Mouse (Mus musculus): ENCODE measurements around the gene Rnf180. TPM values are rescaled to one million over a fixed set of nuclear protein-coding genes. Genes with fewer than 3 reads are reported as not detected.

Rnf180 gene
- total and polyA plus RNA-seq, 2 experiments = 0.20 to 0.74 TPM

DNA sequence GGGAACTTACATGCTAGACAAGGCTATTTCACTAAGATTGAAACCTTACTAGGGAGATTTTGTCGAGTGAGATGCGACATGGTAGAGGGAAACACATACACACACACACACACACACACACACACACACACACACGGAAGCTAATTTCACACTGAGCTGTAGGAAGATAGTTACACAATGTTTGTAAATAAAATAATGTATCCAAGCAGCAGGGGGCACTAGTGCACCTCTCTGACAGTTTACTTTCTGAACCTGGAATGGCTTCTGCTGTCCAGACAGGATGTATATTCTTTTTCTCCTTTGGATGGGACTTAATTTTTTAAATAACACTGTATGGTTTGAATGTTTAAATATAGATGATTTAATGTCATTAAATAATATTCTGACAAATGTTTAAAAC lies 27.9 kb downstream of the Rnf180 start:
- H3K4me3 ChIP-seq (ENCODE audit: insufficient read depth, low read depth, low read length) = no peak overlapping the region
- TF ChIP-seq POLR2A (IDR thresholded peaks at IDR 0.05; ENCODE audit: extremely low read depth, insufficient read depth, low read length) (no peak), CTCF (IDR thresholded peaks at IDR 0.05; ENCODE audit: low read depth, low read length) (peak; percentile 16; the same call in 1 of the 2 replicates)
- no peaks in the 10 kb centered on the region for H3K4me1 ChIP-seq (ENCODE audit: control insufficient read depth, insufficient read depth, low read length)
- H3K36me3 ChIP-seq (ENCODE audit: control insufficient read depth, insufficient read depth, low read length) = no peaks in the 10 kb centered on the region
- H3K9ac ChIP-seq (ENCODE audit: low read depth, low read length) = no peak overlapping the region
- H3K27ac ChIP-seq (replicated peaks; ENCODE audit: insufficient read depth, low read depth, low read length) = no peak overlapping the region
- no peaks in the 10 kb centered on the region for H3K27me3 ChIP-seq (ENCODE audit: control insufficient read depth, insufficient read depth, low read length)
- peak; percentile 36 for DNase-seq (ENCODE audit: extremely low read depth, low read depth, low spot score)
- 14% methylated on average over 3 of the region's 3 CpGs for WGBS
- no peaks in the 10 kb centered on the region for H3K79me2 ChIP-seq (ENCODE audit: control insufficient read depth, insufficient read depth, low read length)

DNA sequence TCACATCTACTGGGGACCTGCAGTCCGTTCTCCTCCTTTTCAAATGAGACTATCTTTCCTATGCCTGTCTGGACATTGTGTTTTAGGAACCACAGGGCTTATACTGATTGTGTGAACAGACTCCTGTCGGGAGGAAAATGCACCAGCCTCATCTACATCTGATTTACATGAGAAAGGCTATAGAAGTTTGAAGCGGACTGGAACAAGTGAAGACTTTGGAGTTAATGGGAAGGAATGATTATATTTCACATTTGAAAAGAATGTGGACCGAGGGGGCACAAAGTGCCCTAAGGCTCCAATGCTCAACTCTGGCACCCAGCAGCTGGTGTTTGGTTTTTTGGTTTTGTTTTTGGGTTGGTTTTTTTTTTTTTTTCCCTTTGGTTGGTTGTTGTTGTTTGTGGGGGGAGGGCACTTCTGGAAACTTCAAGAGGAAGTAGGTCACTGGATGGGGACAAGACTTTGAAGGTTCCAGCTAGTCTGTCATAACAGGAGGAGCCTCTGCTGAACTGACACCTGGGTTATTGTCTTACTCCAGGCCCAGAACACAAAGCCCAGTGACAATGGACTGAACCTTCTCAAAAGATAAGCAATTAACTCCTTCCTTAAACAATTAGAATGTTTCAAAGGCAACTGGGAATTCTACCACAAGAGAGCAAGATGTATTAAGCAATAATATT lies 37.7 kb downstream of the Rnf180 start:
- Histone ChIP-seq H3K27me3 (ENCODE audit: control insufficient read depth, insufficient read depth, low read length) (no peaks in the 10 kb centered on the region), H3K36me3 (ENCODE audit: control insufficient read depth, insufficient read depth, low read length) (no peaks in the 10 kb centered on the region), H3K27ac (replicated peaks; ENCODE audit: insufficient read depth, low read depth, low read length) (no peak overlapping the region), H3K4me1 (ENCODE audit: control insufficient read depth, insufficient read depth, low read length) (no peaks in the 10 kb centered on the region), H3K4me3 (ENCODE audit: insufficient read depth, low read depth, low read length) (no peak overlapping the region), H3K9ac (ENCODE audit: low read depth, low read length) (no peak overlapping the region), H3K79me2 (ENCODE audit: control insufficient read depth, insufficient read depth, low read length) (no peaks in the 10 kb centered on the region)
- TF ChIP-seq CTCF (IDR thresholded peaks at IDR 0.05; ENCODE audit: low read depth, low read length) (no peak), POLR2A (IDR thresholded peaks at IDR 0.05; ENCODE audit: extremely low read depth, insufficient read depth, low read length) (no peak)
- no peak for DNase-seq (ENCODE audit: extremely low read depth, low read depth, low spot score)
- WGBS = 84% methylated on average over 4 of the region's 4 CpGs

DNA sequence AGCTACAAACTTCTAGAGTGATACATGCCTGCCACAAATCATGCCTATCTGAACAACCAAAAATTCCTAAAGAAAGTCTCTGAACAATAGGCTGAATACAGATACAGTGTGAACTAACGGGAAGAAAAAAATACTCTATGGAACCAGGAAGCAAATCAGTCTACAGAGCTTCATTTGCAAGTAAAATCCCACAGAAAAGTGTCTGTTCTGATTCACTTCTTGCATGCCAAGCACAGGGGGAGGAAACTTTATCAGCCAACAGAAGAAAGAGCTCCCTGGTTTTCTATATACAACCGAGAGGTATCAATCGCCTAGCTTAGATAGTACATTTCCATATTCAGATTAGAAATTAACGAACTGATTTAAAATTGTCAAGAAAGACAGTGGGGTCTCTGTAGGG lies 43.8 kb downstream of the Rnf180 start:
- Histone ChIP-seq H3K4me1 (ENCODE audit: control insufficient read depth, insufficient read depth, low read length) (no peaks in the 10 kb centered on the region), H3K79me2 (ENCODE audit: control insufficient read depth, insufficient read depth, low read length) (no peaks in the 10 kb centered on the region), H3K9ac (ENCODE audit: low read depth, low read length) (no peak overlapping the region), H3K36me3 (ENCODE audit: control insufficient read depth, insufficient read depth, low read length) (no peaks in the 10 kb centered on the region), H3K27me3 (ENCODE audit: control insufficient read depth, insufficient read depth, low read length) (no peaks in the 10 kb centered on the region), H3K27ac (replicated peaks; ENCODE audit: insufficient read depth, low read depth, low read length) (no peak overlapping the region), H3K4me3 (ENCODE audit: insufficient read depth, low read depth, low read length) (no peak overlapping the region)
- TF ChIP-seq CTCF (IDR thresholded peaks at IDR 0.05; ENCODE audit: low read depth, low read length) (no peak), POLR2A (IDR thresholded peaks at IDR 0.05; ENCODE audit: extremely low read depth, insufficient read depth, low read length) (no peak)
- DNase-seq (ENCODE audit: extremely low read depth, low read depth, low spot score) = no peak
- 65% methylated on average over 4 of the region's 4 CpGs for WGBS

- Histone ChIP-seq H3K9ac (ENCODE audit: low read depth, low read length) (no peak overlapping the region), H3K27me3 (ENCODE audit: control insufficient read depth, insufficient read depth, low read length) (no peaks in the 10 kb centered on the region), H3K27ac (replicated peaks; ENCODE audit: insufficient read depth, low read depth, low read length) (no peak overlapping the region), H3K4me1 (ENCODE audit: control insufficient read depth, insufficient read depth, low read length) (no peaks in the 10 kb centered on the region), H3K79me2 (ENCODE audit: control insufficient read depth, insufficient read depth, low read length) (no peaks in the 10 kb centered on the region), H3K36me3 (ENCODE audit: control insufficient read depth, insufficient read depth, low read length) (no peaks in the 10 kb centered on the region), H3K4me3 (ENCODE audit: insufficient read depth, low read depth, low read length) (no peak overlapping the region)
- no peak for DNase-seq (ENCODE audit: extremely low read depth, low read depth, low spot score)
- TF ChIP-seq POLR2A (IDR thresholded peaks at IDR 0.05; ENCODE audit: extremely low read depth, insufficient read depth, low read length) = no peak
- no peak for TF ChIP-seq CTCF (IDR thresholded peaks at IDR 0.05; ENCODE audit: low read depth, low read length)
- 76% methylated on average over 9 of the region's 9 CpGs for WGBS
Observed at GRCm38 (mm10) chr13:105250264-105250663, 44.4 kb downstream of the Rnf180 start.

DNA sequence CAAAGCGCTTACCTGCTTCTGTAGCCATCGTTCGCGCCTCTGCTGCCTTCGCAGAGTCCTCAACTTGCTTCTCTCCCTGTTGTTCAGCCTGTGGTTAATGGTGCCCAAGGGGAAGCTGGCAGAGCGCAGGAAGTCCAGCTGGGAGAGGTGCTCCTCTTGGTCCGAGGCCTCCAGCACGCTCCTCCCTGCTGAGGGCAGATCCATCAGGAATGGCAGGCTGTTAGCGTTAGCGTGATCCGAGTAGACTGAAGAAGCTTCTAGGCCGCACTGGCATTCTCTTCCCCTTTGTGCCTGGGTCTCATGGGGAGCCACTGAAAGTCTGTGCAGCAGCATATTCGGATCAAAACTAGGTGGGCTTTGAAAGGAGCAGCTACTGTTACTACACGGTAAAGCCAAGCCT lies 45.0 kb downstream of the Rnf180 start:
- Histone ChIP-seq H3K9ac (ENCODE audit: low read depth, low read length) (no peak overlapping the region), H3K4me1 (ENCODE audit: control insufficient read depth, insufficient read depth, low read length) (no peaks in the 10 kb centered on the region), H3K79me2 (ENCODE audit: control insufficient read depth, insufficient read depth, low read length) (no peaks in the 10 kb centered on the region), H3K27ac (replicated peaks; ENCODE audit: insufficient read depth, low read depth, low read length) (no peak overlapping the region), H3K4me3 (ENCODE audit: insufficient read depth, low read depth, low read length) (no peak overlapping the region), H3K27me3 (ENCODE audit: control insufficient read depth, insufficient read depth, low read length) (no peaks in the 10 kb centered on the region), H3K36me3 (ENCODE audit: control insufficient read depth, insufficient read depth, low read length) (no peaks in the 10 kb centered on the region)
- no peak for DNase-seq (ENCODE audit: extremely low read depth, low read depth, low spot score)
- WGBS = 90% methylated on average over 14 of the region's 14 CpGs
- TF ChIP-seq CTCF (IDR thresholded peaks at IDR 0.05; ENCODE audit: low read depth, low read length) (no peak), POLR2A (IDR thresholded peaks at IDR 0.05; ENCODE audit: extremely low read depth, insufficient read depth, low read length) (no peak)

DNA sequence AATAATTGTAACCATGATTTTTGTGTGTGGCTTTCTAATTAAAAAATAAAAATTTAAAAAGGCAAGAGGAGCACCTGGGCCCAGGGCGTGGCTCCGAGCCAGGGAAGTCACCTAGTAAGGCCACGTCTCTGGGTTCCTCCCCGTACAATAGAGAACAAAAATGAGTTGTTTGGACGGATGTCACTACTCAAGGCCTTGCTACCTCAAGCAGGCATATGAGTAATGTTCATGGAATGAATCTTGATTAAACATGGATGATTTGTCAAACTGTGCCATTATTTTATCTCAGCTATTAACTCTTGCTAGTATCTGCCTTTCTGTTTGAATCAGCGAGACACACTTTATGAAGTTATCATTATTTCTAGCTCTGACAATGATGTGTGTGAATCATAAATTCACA lies 46.9 kb downstream of the Rnf180 start:
- TF ChIP-seq CTCF (IDR thresholded peaks at IDR 0.05; ENCODE audit: low read depth, low read length) (no peak), POLR2A (IDR thresholded peaks at IDR 0.05; ENCODE audit: extremely low read depth, insufficient read depth, low read length) (no peak)

More for the DNA sequence above, 46.9 kb downstream of the Rnf180 start:
- H3K9ac ChIP-seq (ENCODE audit: low read depth, low read length) = no peak overlapping the region
- WGBS = 91% methylated on average over 6 of the region's 6 CpGs
- no peaks in the 10 kb centered on the region for H3K4me1 ChIP-seq (ENCODE audit: control insufficient read depth, insufficient read depth, low read length)
- DNase-seq (ENCODE audit: extremely low read depth, low read depth, low spot score) = no peak
- H3K4me3 ChIP-seq (ENCODE audit: insufficient read depth, low read depth, low read length) = no peak overlapping the region
- H3K27ac ChIP-seq (replicated peaks; ENCODE audit: insufficient read depth, low read depth, low read length) = no peak overlapping the region
- H3K36me3 ChIP-seq (ENCODE audit: control insufficient read depth, insufficient read depth, low read length) = no peaks in the 10 kb centered on the region
- no peaks in the 10 kb centered on the region for H3K79me2 ChIP-seq (ENCODE audit: control insufficient read depth, insufficient read depth, low read length)
- H3K27me3 ChIP-seq (ENCODE audit: control insufficient read depth, insufficient read depth, low read length) = no peaks in the 10 kb centered on the region
